Comparison of ENCODE assay signal across 8 mouse cellular contexts in genomic region chr10:12878661-12879312, GRCm38 (mm10). TPM values are rescaled to one million over a fixed set of nuclear protein-coding genes. Genes with fewer than 3 reads are reported as not detected.
DNase-seq lines count a peak whose midpoint lies in the region; ATAC-seq and TF ChIP-seq lines count a peak whose summit lies in the region.

No protein-coding gene starts in this region.

- peaks cover 15% of the 10 kb centered on the region for H3K4me1 ChIP-seq in forebrain, embryonic 10.5 days
- no peaks in the 10 kb centered on the region for H3K4me1 ChIP-seq in forebrain, postnatal 0 days (ENCODE audit: insufficient read depth)
- H3K4me1 ChIP-seq in heart, embryonic 11.5 days (ENCODE audit: control insufficient read depth, insufficient read depth, low read length): peaks cover 5% of the 10 kb centered on the region; the same call in 1 of the 2 replicates
- H3K4me1 ChIP-seq in limb, embryonic 15.5 days: peaks cover 5% of the 10 kb centered on the region; the same call in 1 of the 2 replicates

- peak overlapping the region; percentile 42 for H3K4me3 ChIP-seq in forebrain, embryonic 10.5 days
- no peak overlapping the region for H3K4me3 ChIP-seq in forebrain, postnatal 0 days (ENCODE audit: low read depth, low read length)
- H3K4me3 ChIP-seq in heart, embryonic 11.5 days (ENCODE audit: low read depth, low read length): no peak overlapping the region
- no peak overlapping the region for H3K4me3 ChIP-seq in limb, embryonic 15.5 days

- H3K9ac ChIP-seq in forebrain, postnatal 0 days: no peak overlapping the region
- peak overlapping the region; percentile 60 for H3K9ac ChIP-seq in heart, embryonic 11.5 days (ENCODE audit: low read depth, low read length)
- H3K9ac ChIP-seq in limb, embryonic 15.5 days: no peak overlapping the region

- no peak for ATAC-seq in forebrain, postnatal 0 days
- ATAC-seq in heart, embryonic 11.5 days (replicated peaks; ENCODE audit: insufficient number of reproducible peaks, low FRiP score, low TSS enrichment): no peak
- ATAC-seq in limb, embryonic 15.5 days (ENCODE audit: insufficient number of reproducible peaks, low FRiP score, low TSS enrichment, low read depth): peak; percentile 52; the same call in 1 of the 2 replicates

- no peaks in the 10 kb centered on the region for H3K9me3 ChIP-seq in forebrain, embryonic 10.5 days
- H3K9me3 ChIP-seq in forebrain, postnatal 0 days (ENCODE audit: low read length): no peaks in the 10 kb centered on the region
- no peaks in the 10 kb centered on the region for H3K9me3 ChIP-seq in heart, embryonic 11.5 days (replicated peaks; ENCODE audit: control insufficient read depth, low read length)
- H3K9me3 ChIP-seq in limb, embryonic 15.5 days: no peaks in the 10 kb centered on the region

- intact Hi-C loops in left cerebral cortex, postnatal 25 days (cut with DNase I): no loop called here

- H3K4me2 ChIP-seq in forebrain, postnatal 0 days (ENCODE audit: low read depth): no peak overlapping the region
- H3K4me2 ChIP-seq in heart, embryonic 11.5 days: peak overlapping the region; percentile 45
- H3K4me2 ChIP-seq in limb, embryonic 15.5 days: peak overlapping the region; percentile 32; the same call in 1 of the 2 replicates

- TF ChIP-seq CTCF in forebrain, postnatal 0 days (IDR thresholded peaks at IDR 0.05; ENCODE audit: low read depth): no peak

- no peaks in the 10 kb centered on the region for H3K36me3 ChIP-seq in forebrain, embryonic 10.5 days (replicated peaks)
- H3K36me3 ChIP-seq in forebrain, postnatal 0 days (ENCODE audit: insufficient read depth): no peaks in the 10 kb centered on the region
- H3K36me3 ChIP-seq in heart, embryonic 11.5 days (ENCODE audit: control insufficient read depth, insufficient read depth, low read length): no peaks in the 10 kb centered on the region
- H3K36me3 ChIP-seq in limb, embryonic 15.5 days: no peaks in the 10 kb centered on the region

- DNase-seq in forebrain, embryonic 10.5 days (ENCODE audit: extremely low spot score, low spot score): peak; percentile 67
- no peak for DNase-seq in forebrain, postnatal 0 days
- DNase-seq in embryo, embryonic 9.5 days (ENCODE audit: extremely low spot score): peak; percentile 83
- no peak for DNase-seq in right cerebral cortex, adult 2 months (ENCODE audit: low spot score in 2 of 2)
- DNase-seq in left cerebral cortex, postnatal 25 days (ENCODE audit: low spot score in 2 of 2): no peak
- no peak for DNase-seq in T-cell, adult 2 months (ENCODE audit: low spot score)

- H3K27me3 ChIP-seq in forebrain, embryonic 10.5 days (ENCODE audit: poor library complexity, severe bottlenecking): peaks cover 23% of the 10 kb centered on the region
- H3K27me3 ChIP-seq in forebrain, postnatal 0 days (ENCODE audit: insufficient read depth, low read length): no peaks in the 10 kb centered on the region
- no peaks in the 10 kb centered on the region for H3K27me3 ChIP-seq in heart, embryonic 11.5 days (ENCODE audit: control insufficient read depth, insufficient read depth, low read length)
- no peaks in the 10 kb centered on the region for H3K27me3 ChIP-seq in limb, embryonic 15.5 days

- H3K27ac ChIP-seq in forebrain, embryonic 10.5 days: peak overlapping the region; percentile 83
- H3K27ac ChIP-seq in forebrain, postnatal 0 days (ENCODE audit: low read depth, low read length): no peak overlapping the region
- no peak overlapping the region for H3K27ac ChIP-seq in heart, embryonic 11.5 days (ENCODE audit: low read depth, low read length)
- H3K27ac ChIP-seq in limb, embryonic 15.5 days: no peak overlapping the region; the same call in 1 of the 2 replicates

- 4% methylated on average over 14 of the region's 14 CpGs for WGBS in forebrain, embryonic 10.5 days
- 6% methylated on average over 14 of the region's 14 CpGs for WGBS in forebrain, postnatal 0 days
- 7% methylated on average over 14 of the region's 14 CpGs for WGBS in heart, embryonic 11.5 days (ENCODE audit: insufficient replicate concordance)
- WGBS in limb, embryonic 15.5 days: 11% methylated on average over 14 of the region's 14 CpGs

RNA-seq across cellular contexts. Expression of gene Utrn, which starts 9.6 kb away (rescaled TPM):
- polyA plus RNA-seq in forebrain, embryonic 10.5 days (2016; fragmentation: Nextera tagmentation; extraction: Ambion mirVana): 40.8 and 44.3 TPM in 2 replicates
- total RNA-seq in forebrain, postnatal 0 days (2014; rRNA removed): 23.9 and 26.8 TPM in 2 replicates
- 7.9 and 14.2 TPM in 2 replicates for polyA plus RNA-seq in forebrain, postnatal 0 days (2015; fragmentation: Nextera tagmentation; extraction: Ambion mirVana)
- polyA plus RNA-seq in heart, embryonic 11.5 days (2014; fragmentation: Nextera tagmentation; extraction: Ambion mirVana): 47.3 and 68.5 TPM in 2 replicates
- 99.6 and 100 TPM in 2 replicates for polyA plus RNA-seq in limb, embryonic 15.5 days (2015; fragmentation: Nextera tagmentation; extraction: Ambion mirVana)
- total RNA-seq in left cerebral cortex, postnatal 25 days (2021): 10 to 100 TPM; 53.8 to 58.0 TPM

Comparison
In these comparisons a context has a peak if more than half of its experiments do, and no peak if none do; other contexts are left out.
1. DNase-seq: peak in forebrain, embryonic 10.5 days (single experiment) and embryo, embryonic 9.5 days (single experiment); none in forebrain, postnatal 0 days (single experiment), right cerebral cortex, adult 2 months (0 of 2), left cerebral cortex, postnatal 25 days (0 of 2) and T-cell, adult 2 months (single experiment).